Mouse (Mus musculus): ENCODE data around the gene Ska3. TPM values are rescaled to one million over a fixed set of nuclear protein-coding genes. Genes with fewer than 3 reads are reported as not detected.
"Not testable (repeated sequence)": the region's sequence is repeated elsewhere in the genome, so short reads cannot be mapped to it uniquely, and the experiment has no call there.

Ska3 gene
- total RNA-seq (2021): 1 to 10 TPM; 2.3 to 3.0 TPM
- long read RNA-seq, experiment 1, transcript Ska3-201 (9 exons, 2,260 nt): major isoform, 5 of 6 reads
- long read RNA-seq, experiment 1, partial matches to known transcripts: 0 of 6 reads
- long read RNA-seq, experiment 1, other reads (novel, unspliced or antisense): 1 of 6 reads
- long read RNA-seq, experiment 2, partial matches to known transcripts: 0 of 2 reads
- long read RNA-seq, experiment 2, other reads (novel, unspliced or antisense): 1 of 2 reads

- DNase-seq: peak; percentile 95
Observed at GRCm38 (mm10) chr14:57825788-57826751, at the start of gene Ska3, which contains the start of gene Mrpl57. Gene Ska3, minus strand, starts transcription at chr14:57826185. Gene Mrpl57, plus strand, starts transcription at chr14:57826234.

GRCm38 (mm10) chr14:57866676-57867276 is 40.8 kb upstream of the Ska3 start:
- DNase-seq: no peak

- DNase-seq: no peak
Observed at GRCm38 (mm10) chr14:57865256-57865655, 39.3 kb upstream of the Ska3 start.

- DNase-seq: no peak
Observed at GRCm38 (mm10) chr14:57863129-57863528, 37.1 kb upstream of the Ska3 start.

- no peak for DNase-seq
Observed at GRCm38 (mm10) chr14:57861987-57862412, 36.0 kb upstream of the Ska3 start.

- DNase-seq: no peak
Observed at GRCm38 (mm10) chr14:57859520-57859919, 33.5 kb upstream of the Ska3 start.

GRCm38 (mm10) chr14:57858601-57859000 is 32.6 kb upstream of the Ska3 start:
- no peak for DNase-seq

GRCm38 (mm10) chr14:57856037-57856436 is 30.1 kb upstream of the Ska3 start:
- DNase-seq: not testable (repeated sequence)

- DNase-seq: no peak
Observed at GRCm38 (mm10) chr14:57852961-57853360, 27.0 kb upstream of the Ska3 start.

GRCm38 (mm10) chr14:57850330-57850729 is 24.3 kb upstream of the Ska3 start:
- DNase-seq: no peak

GRCm38 (mm10) chr14:57848646-57849045 is 22.7 kb upstream of the Ska3 start:
- no peak for DNase-seq

- DNase-seq: not testable (repeated sequence)
Observed at GRCm38 (mm10) chr14:57848061-57848460, 22.1 kb upstream of the Ska3 start.

- DNase-seq: no peak
Observed at GRCm38 (mm10) chr14:57844535-57844934, 18.6 kb upstream of the Ska3 start.

GRCm38 (mm10) chr14:57835157-57835556 is 9.2 kb upstream of the Ska3 start:
- DNase-seq: no peak

- DNase-seq: no peak
Observed at GRCm38 (mm10) chr14:57833526-57833925, 7.5 kb upstream of the Ska3 start.

- no peak for DNase-seq
Observed at GRCm38 (mm10) chr14:57827284-57827683, 1.3 kb upstream of the Ska3 start.

GRCm38 (mm10) chr14:57820839-57821238 is 5.1 kb downstream of the Ska3 start:
- no peak for DNase-seq

- no peak for DNase-seq
Observed at GRCm38 (mm10) chr14:57811844-57812243, 14.1 kb downstream of the Ska3 start.

- no peak for DNase-seq
Observed at GRCm38 (mm10) chr14:57810886-57811285, 15.1 kb downstream of the Ska3 start.

- no peak for DNase-seq
Observed at GRCm38 (mm10) chr14:57808558-57808957, 17.4 kb downstream of the Ska3 start.

- DNase-seq: no peak
Observed at GRCm38 (mm10) chr14:57803731-57804130, 22.3 kb downstream of the Ska3 start.

GRCm38 (mm10) chr14:57797991-57798931 is 27.7 kb downstream of the Ska3 start, which contains the start of gene Sap18:
Gene Sap18, plus strand, starts transcription at chr14:57798180.
- peak; percentile 94 for DNase-seq

Measured in gastrocnemius, postnatal 10 days (tissue).